Mouse (Mus musculus) lung, embryonic 15.5 days (tissue): ENCODE data around the gene Ppp1r13l. TPM values are rescaled to one million over a fixed set of nuclear protein-coding genes. Genes with fewer than 3 reads are reported as not detected.

Experiments used
- ATAC-seq: fragments of 200-750 bp; cut with Nextera tagmentation; 2 replicates; pipeline ENCODE4 v1.8.0; 2017; ENCODE audit warnings: moderate number of reproducible peaks, borderline replicate concordance; ENCODE audit not compliant: low FRiP score, low TSS enrichment; ENCODE audit errors: extremely low read depth
- H3K27ac ChIP-seq: fragments of 300-500 bp; sonication (generic); 2 replicates; pipeline ENCODE4 v1.5.1; 2015; ENCODE audit warnings: moderate library complexity, mild to moderate bottlenecking, inconsistent platforms
- H3K27me3 ChIP-seq: fragments of 300-500 bp; sonication (generic); 2 replicates; pipeline ENCODE4 v1.6.1; 2015; ENCODE audit warnings: inconsistent platforms
- H3K36me3 ChIP-seq: fragments of 300-500 bp; sonication (generic); 2 replicates; pipeline ENCODE4 v1.6.1; 2015; ENCODE audit warnings: inconsistent platforms
- H3K4me1 ChIP-seq: fragments of 300-500 bp; sonication (generic); 2 replicates; pipeline ENCODE4 v1.6.1; 2015; ENCODE audit warnings: inconsistent platforms
- H3K4me2 ChIP-seq: fragments of 300-500 bp; sonication (generic); 2 replicates; pipeline ENCODE4 v1.6.1; 2015; ENCODE audit warnings: inconsistent platforms, mild to moderate bottlenecking, moderate library complexity
- H3K4me3 ChIP-seq: fragments of 300-500 bp; sonication (generic); 2 replicates; pipeline ENCODE4 v1.5.1; 2015; ENCODE audit warnings: mild to moderate bottlenecking, inconsistent platforms
- H3K9ac ChIP-seq: fragments of 300-500 bp; sonication (generic); 2 replicates; pipeline ENCODE4 v1.6.1; 2015; ENCODE audit warnings: inconsistent platforms
- H3K9me3 ChIP-seq: fragments of 300-500 bp; sonication (generic); 2 replicates; pipeline ENCODE4 v1.6.1; 2016; ENCODE audit warnings: inconsistent platforms
- WGBS: fragments of 180-500 bp; shearing (Covaris S2); methylation state at CpG from one replicate; pipeline ENCODE4 v1.1.7; 2015; 5-methylcytosine and 5-hydroxymethylcytosine counted together
- polyA plus RNA-seq: library from polyadenylated mRNA; unstranded; fragments of >200 nt; fragmentation: Nextera tagmentation; extraction: Ambion mirVana; gene quantifications from 2 replicates; pipeline ENCODE4 v1.2.1, GENCODE M21; 2015

Gene Ppp1r13l
- polyA plus RNA-seq, 1 experiment from 2014 or later, result 6.8 TPM

DNA sequence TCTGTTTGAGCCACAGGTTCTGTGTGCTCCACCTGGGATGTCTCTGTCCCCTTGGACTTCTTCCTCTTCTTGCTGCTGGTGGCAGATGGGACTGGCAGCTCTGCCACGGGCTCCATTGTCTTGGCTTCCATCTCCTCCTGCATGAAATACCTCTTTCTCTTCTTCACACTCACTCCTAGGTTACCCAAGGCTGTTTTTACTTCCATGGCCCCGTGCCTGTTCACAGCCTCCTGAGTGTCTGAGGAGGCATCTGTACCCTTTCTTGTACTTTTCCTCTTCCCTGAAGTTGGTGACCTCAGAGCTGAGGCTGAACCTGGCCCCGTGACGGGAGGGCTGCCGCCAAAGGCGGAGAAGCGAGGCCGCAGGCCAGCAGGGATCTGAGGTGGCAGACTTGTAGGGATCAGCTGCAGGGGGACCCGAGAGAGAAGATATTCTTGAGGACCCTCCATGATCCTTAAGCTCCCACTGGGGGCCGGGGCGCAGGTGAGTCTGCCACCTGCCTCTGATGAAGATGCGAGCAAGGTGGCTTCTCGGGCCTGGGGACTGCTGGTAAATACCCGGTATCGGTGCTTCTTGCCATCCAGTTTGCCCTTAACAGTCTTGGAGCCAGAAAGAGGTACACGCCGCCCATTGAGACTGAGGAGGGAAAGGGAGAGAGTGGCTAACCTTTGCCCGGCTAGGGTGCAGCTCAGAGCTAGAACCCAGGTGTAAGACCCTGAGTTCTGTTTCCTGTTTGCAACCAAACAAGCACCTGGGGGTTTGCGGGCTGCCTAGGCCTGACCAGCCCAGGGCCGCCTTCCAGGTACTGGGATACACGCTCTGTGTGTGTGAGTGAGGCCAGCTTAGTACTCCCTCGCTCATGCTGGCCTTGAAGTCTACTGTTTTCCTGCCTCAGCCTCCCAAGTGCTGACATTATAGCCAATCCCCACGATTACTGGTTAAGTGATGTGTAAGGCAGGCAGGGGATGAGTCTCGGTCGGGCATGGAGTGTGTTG, 1.9 kb upstream of the Ppp1r13l start:
- H3K4me2 ChIP-seq, result peak overlapping the region; percentile 97

DNA sequence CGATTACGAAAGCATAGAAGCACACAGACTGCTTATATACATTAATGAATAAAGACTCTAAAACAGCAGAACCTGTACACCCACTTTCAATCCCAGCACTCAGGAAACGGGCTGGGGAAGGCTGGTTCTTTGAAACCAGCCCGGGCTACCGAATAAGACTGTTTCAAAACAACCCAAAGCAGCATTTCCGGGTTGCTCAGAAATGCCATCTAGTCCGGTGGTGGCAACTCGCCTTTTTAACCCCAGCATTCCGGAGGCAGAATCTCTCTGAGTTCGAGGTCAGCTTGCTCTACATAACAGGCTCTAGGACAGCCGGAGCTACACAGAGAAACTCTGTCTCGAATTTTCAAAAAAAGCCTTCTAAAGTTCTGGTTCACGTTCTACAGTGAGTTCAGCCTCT, 915 bp upstream of the Ppp1r13l start:
- H3K9me3 ChIP-seq, result no peaks in the 10 kb centered on the region
- no peak overlapping the region for H3K27ac ChIP-seq
- no peaks in the 10 kb centered on the region for H3K27me3 ChIP-seq
- H3K9ac ChIP-seq, result peak overlapping the region; percentile 42
- peak overlapping the region; percentile 65 for H3K4me3 ChIP-seq
- WGBS, result 12% methylated on average over 13 of the region's 13 CpGs
- H3K4me2 ChIP-seq, result peak overlapping the region; percentile 97
- H3K4me1 ChIP-seq, result peaks cover 32% of the 10 kb centered on the region
- H3K36me3 ChIP-seq, result peaks cover 24% of the 10 kb centered on the region
- no peak for ATAC-seq

More for the DNA sequence above, 1.9 kb upstream of the Ppp1r13l start:
- H3K27ac ChIP-seq, result no peak overlapping the region
- 88% methylated on average over 25 of the region's 25 CpGs for WGBS
- peaks cover 33% of the 10 kb centered on the region for H3K36me3 ChIP-seq
- H3K27me3 ChIP-seq, result no peaks in the 10 kb centered on the region
- no peak overlapping the region for H3K9ac ChIP-seq
- ATAC-seq, result no peak
- no peaks in the 10 kb centered on the region for H3K9me3 ChIP-seq
- H3K4me3 ChIP-seq, result peak overlapping the region; percentile 65
- H3K4me1 ChIP-seq, result peaks cover 32% of the 10 kb centered on the region

DNA sequence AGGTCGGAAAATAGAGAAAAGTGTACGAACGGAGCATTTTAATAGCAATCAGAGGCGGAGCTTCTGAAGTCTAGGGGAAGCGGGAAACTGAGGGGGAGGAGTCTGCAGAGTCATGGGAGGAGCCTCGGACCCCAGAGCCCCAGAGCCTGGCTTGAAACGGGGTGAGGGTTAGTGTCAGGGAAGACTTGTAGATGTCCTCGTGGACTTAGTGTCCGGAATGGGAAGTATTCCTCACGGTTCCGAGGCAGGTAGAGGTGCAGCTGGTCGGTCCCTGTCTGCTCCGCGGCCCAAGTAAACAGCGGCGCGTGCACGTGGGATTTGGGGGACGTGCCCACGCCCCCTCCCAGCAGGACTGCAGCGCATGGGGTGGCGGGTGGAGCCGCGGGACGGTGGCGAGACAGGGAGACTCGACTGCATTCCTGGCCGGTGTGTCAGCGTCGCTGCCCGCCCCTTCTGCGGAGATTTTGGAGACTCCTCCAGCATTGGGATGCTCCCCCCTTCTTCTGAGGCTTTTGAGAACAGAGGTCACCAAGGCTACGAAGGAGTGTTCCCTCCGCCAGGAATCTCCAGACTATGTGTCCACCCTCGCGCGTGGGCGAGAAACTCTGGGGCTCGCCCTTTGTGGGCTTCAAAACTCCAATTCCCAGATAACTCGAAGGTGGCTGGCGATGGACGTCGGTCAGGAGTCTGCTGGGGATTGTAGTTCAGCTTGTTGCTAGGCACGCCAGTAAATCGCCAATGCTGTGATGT, 518 bp downstream of the Ppp1r13l start:
- peak; percentile 68 for ATAC-seq

DNA sequence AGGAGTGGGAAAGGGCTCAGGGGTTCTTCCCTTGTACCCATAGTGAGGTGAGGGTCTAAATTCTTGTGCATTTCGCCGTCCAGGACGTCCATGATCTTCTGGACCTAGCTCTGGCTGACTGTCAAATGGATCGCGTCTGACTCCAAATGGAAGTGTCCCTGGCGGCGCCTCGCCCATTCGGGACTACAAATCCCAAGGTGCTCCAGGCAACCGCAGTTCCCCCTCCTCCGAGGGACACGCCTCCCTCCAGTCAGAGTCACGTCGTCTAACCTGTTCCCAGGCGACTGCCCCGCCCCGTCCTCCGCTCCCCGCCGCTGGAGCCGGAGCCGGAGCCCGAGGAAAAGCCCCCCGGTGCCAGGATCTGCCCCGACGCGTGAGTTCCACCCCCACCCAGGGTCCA, 1.4 kb downstream of the Ppp1r13l start:
- Histone ChIP-seq H3K4me2 (peak overlapping the region; percentile 97), H3K36me3 (peaks cover 12% of the 10 kb centered on the region), H3K9ac (peak overlapping the region; percentile 55), H3K4me1 (peaks cover 32% of the 10 kb centered on the region), H3K4me3 (peak overlapping the region; percentile 65), H3K27me3 (no peaks in the 10 kb centered on the region), H3K9me3 (no peaks in the 10 kb centered on the region), H3K27ac (peak overlapping the region; percentile 58)
- ATAC-seq, result peak; percentile 76
- WGBS, result 0% methylated on average over 27 of the region's 27 CpGs

More for the DNA sequence above, 518 bp downstream of the Ppp1r13l start:
- H3K36me3 ChIP-seq, result peaks cover 17% of the 10 kb centered on the region
- no peaks in the 10 kb centered on the region for H3K9me3 ChIP-seq
- peaks cover 32% of the 10 kb centered on the region for H3K4me1 ChIP-seq
- H3K27ac ChIP-seq, result peak overlapping the region; percentile 74
- peak overlapping the region; percentile 42 for H3K9ac ChIP-seq
- under 1% methylated on average over 45 of the region's 45 CpGs for WGBS
- H3K4me2 ChIP-seq, result peak overlapping the region; percentile 97
- H3K4me3 ChIP-seq, result peak overlapping the region; percentile 65
- H3K27me3 ChIP-seq, result no peaks in the 10 kb centered on the region

DNA sequence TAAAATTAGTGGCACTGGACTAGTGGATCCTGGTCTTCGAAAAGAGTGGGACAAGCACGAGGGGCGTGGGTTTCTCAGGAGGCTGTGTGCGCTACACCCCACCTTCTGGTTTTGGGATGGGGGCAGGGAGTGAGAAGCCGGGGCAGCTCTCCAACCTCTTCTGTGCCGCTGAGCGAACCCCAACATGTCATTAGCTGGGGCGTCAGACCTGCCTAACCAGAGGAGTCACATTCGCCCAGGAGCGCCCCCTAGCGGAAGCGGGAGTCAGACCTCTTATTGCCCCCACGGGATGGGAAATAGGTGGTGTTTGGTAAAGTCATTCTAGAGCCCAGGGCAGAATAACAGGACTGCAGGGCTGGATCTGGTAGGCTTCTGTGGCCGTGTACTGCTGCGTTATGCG, 2.2 kb downstream of the Ppp1r13l start:
- Histone ChIP-seq H3K4me2 (peak overlapping the region; percentile 97), H3K36me3 (peaks cover 7% of the 10 kb centered on the region; the same call in 1 of the 2 replicates), H3K27ac (peak overlapping the region; percentile 31; the same call in 1 of the 2 replicates), H3K4me3 (peak overlapping the region; percentile 65), H3K27me3 (no peaks in the 10 kb centered on the region), H3K9me3 (no peaks in the 10 kb centered on the region), H3K9ac (peak overlapping the region; percentile 55), H3K4me1 (peaks cover 32% of the 10 kb centered on the region)
- ATAC-seq, result no peak
- 9% methylated on average over 16 of the region's 16 CpGs for WGBS

DNA sequence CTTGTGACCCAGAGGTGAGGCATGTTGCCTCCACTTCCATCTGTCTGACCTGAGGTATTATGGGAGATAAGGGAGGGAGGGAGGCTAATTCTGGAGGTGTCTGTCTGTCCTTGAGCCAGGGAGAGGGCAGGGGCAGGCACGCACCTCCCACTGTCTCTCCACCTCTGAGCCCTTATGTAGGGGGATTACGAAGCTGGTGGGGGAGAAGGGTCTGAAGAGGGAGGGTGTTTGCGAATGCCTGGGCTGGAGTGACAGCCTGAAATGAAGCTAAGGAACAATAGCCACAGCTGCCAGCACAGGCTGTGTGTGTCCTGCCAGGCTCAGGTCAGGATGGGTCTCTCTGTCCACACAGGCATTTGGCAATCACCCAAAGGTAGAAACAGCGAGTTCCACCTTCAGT, 2.7 kb downstream of the Ppp1r13l start:
- Histone ChIP-seq H3K4me1 (peaks cover 32% of the 10 kb centered on the region), H3K4me3 (peak overlapping the region; percentile 65), H3K4me2 (peak overlapping the region; percentile 97; the same call in 1 of the 2 replicates), H3K27me3 (no peaks in the 10 kb centered on the region), H3K36me3 (peaks cover 2% of the 10 kb centered on the region; the same call in 1 of the 2 replicates), H3K27ac (no peak overlapping the region), H3K9me3 (no peaks in the 10 kb centered on the region), H3K9ac (no peak overlapping the region)
- ATAC-seq, result no peak
- 27% methylated on average over 4 of the region's 4 CpGs for WGBS

DNA sequence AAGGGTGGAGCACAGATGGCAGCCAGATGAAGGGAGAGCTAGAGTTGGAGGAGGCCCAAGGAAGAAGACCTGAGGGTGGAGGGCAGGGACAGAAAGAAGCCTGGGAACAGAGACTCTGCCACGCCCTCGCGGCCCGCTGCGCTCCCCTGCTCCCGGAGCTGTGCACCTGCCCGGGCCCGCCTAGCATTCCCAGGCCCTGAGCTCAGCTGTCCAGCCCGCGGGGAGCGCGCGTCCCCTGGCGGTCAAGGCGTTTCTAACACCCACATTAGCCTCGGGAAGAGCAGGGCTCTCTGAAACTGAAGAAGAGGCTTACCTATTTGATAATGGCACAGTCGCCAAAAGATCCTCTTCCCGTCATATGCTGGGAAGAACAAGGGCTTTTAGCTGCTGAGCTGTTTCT, 4.3 kb downstream of the Ppp1r13l start:
- H3K27me3 ChIP-seq, result 0 out of 2 replicates have a peak, but pooled peaks cover under 1% of the 10 kb centered on the region
- no peak overlapping the region for H3K27ac ChIP-seq
- no peak overlapping the region for H3K9ac ChIP-seq
- H3K4me3 ChIP-seq, result no peak overlapping the region
- 2% methylated on average over 18 of the region's 18 CpGs for WGBS
- H3K36me3 ChIP-seq, result no peaks in the 10 kb centered on the region
- no peak overlapping the region for H3K4me2 ChIP-seq
- H3K4me1 ChIP-seq, result peaks cover 21% of the 10 kb centered on the region
- no peaks in the 10 kb centered on the region for H3K9me3 ChIP-seq
- no peak for ATAC-seq

DNA sequence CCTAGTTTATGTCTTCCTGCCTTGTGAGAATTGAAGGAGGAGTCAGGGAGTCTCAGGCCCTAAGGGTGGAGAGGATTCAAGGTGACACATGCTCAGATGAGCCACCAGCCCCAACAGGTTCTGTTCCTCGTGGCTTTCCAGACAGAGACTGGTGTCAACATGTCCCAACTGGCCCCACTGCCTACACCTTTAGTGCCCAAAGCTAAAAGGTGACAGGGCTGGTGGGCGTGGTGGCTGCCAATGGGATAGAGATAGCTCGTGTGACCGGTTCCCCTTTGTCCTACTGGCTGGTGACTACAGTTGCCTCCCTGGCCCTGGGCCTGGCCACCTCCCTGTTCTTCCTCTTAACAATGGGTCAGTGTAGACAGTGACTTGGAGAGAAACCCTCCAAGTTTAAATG, 5.8 kb downstream of the Ppp1r13l start:
- Histone ChIP-seq H3K9me3 (no peaks in the 10 kb centered on the region), H3K27ac (no peak overlapping the region), H3K27me3 (peaks cover 11% of the 10 kb centered on the region), H3K9ac (no peak overlapping the region), H3K4me3 (no peak overlapping the region), H3K4me2 (no peak overlapping the region), H3K4me1 (peaks cover 18% of the 10 kb centered on the region), H3K36me3 (no peaks in the 10 kb centered on the region)
- ATAC-seq, result no peak
- WGBS, result 68% methylated on average over 4 of the region's 4 CpGs

DNA sequence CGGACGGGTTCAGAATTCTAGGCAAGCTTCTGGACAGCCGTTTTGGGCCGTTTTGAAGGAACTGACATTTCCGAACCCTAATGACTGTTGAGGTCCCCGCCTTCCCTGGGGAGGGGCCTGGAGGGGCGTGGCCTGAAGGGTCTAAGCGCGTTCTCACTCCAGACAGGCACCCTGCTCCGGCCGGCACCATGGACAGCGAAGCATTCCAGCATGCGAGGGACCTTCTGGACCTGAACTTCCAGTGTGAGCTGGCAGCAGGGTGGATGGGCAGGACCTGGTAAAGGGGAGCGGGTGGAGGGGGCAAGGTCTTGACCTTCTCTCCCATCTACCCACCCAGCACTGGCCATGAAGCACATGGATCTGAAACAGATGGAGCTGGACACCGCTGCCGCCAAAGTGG, 8.8 kb downstream of the Ppp1r13l start:
- Histone ChIP-seq H3K4me1 (no peaks in the 10 kb centered on the region), H3K27me3 (peaks cover 11% of the 10 kb centered on the region), H3K9ac (no peak overlapping the region), H3K4me2 (no peak overlapping the region), H3K36me3 (no peaks in the 10 kb centered on the region), H3K4me3 (no peak overlapping the region), H3K27ac (no peak overlapping the region), H3K9me3 (no peaks in the 10 kb centered on the region)
- ATAC-seq, result no peak
- WGBS, result 14% methylated on average over 16 of the region's 16 CpGs

DNA sequence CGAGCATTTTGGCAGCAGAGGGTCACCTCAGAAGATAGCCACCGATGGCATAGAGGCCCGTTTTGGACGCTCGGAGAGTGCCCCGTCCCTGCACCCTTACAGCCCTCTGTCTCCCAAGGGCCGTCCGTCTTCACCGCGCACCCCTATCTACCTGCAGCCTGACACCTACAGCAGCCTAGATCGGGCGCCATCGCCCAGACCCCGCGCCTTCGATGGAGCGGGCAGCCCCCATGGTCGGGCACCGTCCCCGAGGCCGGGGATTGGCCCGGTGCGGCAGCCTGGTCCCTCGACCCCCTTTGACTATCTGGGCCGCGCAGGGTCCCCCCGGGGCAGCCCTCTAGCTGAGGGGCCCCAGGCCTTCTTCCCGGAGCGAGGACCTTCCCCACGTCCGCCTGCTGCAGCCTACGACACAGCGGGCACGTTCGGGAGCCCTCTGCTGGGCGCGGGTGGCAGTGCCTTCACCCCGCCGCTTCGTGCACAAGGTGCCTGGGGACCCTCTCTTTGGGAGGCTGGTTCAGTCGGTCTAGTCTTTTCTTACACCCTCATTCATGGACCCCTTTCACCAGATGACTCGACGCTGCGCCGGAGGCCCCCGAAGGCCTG, 10.4 kb downstream of the Ppp1r13l start:
- Histone ChIP-seq H3K9ac (peak overlapping the region; percentile 26; the same call in 1 of the 2 replicates), H3K9me3 (no peaks in the 10 kb centered on the region), H3K4me3 (peak overlapping the region; percentile 32), H3K4me2 (peak overlapping the region; percentile 75), H3K36me3 (no peaks in the 10 kb centered on the region), H3K27me3 (peaks cover 11% of the 10 kb centered on the region), H3K4me1 (no peaks in the 10 kb centered on the region), H3K27ac (no peak overlapping the region)
- WGBS, result 13% methylated on average over 46 of the region's 46 CpGs
- 0 out of 2 replicates have a peak, but pooled peaks have one; percentile 38 for ATAC-seq

DNA sequence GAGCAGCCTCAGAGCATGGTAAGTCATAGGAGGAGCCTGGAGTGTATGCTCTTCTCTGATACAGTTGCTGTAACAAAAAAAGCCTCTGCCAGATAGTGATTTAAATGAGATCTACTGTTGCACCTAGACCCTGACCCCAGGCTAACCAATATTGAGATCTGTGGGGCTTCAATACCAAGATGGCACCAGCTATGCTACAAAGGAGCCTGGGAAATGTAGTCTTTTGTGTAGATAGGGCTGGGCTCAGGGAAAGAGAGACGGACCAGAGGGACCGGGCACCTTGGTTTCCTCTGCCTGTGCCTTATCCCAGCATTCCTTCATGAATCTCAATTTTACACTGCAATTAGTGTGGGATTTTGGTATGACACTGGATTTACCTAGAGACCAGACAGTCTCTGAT, 13.8 kb downstream of the Ppp1r13l start:
- no peak overlapping the region for H3K9ac ChIP-seq
- no peak for ATAC-seq
- no peak overlapping the region for H3K4me2 ChIP-seq
- H3K36me3 ChIP-seq, result no peaks in the 10 kb centered on the region
- peaks cover 11% of the 10 kb centered on the region for H3K27me3 ChIP-seq
- no peaks in the 10 kb centered on the region for H3K4me1 ChIP-seq
- WGBS, result 75% methylated on average over 2 of the region's 2 CpGs
- H3K9me3 ChIP-seq, result no peaks in the 10 kb centered on the region
- no peak overlapping the region for H3K27ac ChIP-seq
- H3K4me3 ChIP-seq, result no peak overlapping the region
